Mouse (Mus musculus): Measurements from ENCODE around the gene Scnn1a. TPM values are rescaled to one million over a fixed set of nuclear protein-coding genes. Genes with fewer than 3 reads are reported as not detected.

The Scnn1a gene
- polyA plus RNA-seq, 1 experiment from 2014 or later, result 16.9 TPM

- 70% methylated on average over 4 of the region's 4 CpGs for WGBS
- Histone ChIP-seq H3K9me3 (ENCODE audit: control insufficient read depth) (no peaks in the 10 kb centered on the region), H3K4me2 (replicated peaks; ENCODE audit: low read depth) (peak overlapping the region; percentile 81), H3K27me3 (replicated peaks; ENCODE audit: control insufficient read depth, insufficient read depth, low read length) (no peaks in the 10 kb centered on the region), H3K36me3 (ENCODE audit: control insufficient read depth, insufficient read depth) (peaks cover 28% of the 10 kb centered on the region), H3K4me3 (ENCODE audit: low read depth, low read length) (no peak overlapping the region), H3K9ac (ENCODE audit: low read depth, low read length) (no peak overlapping the region), H3K4me1 (replicated peaks; ENCODE audit: control insufficient read depth, insufficient read depth, low read length) (peaks cover 19% of the 10 kb centered on the region), H3K27ac (ENCODE audit: low read depth, low read length) (peak overlapping the region; percentile 68; the same call in 1 of the 2 replicates)
- no peak for TF ChIP-seq CTCF (IDR thresholded peaks at IDR 0.05; ENCODE audit: low read depth)
- ATAC-seq, result no peak
These were observed 33.2 kb downstream of the Scnn1a start for GRCm38 (mm10) chr6:125353655-125354054.

GRCm38 (mm10) chr6:125354352-125355151, 34.1 kb downstream of the Scnn1a start:
- peak; percentile 20; the same call in 1 of the 2 replicates for ATAC-seq
- no peak for TF ChIP-seq CTCF (IDR thresholded peaks at IDR 0.05; ENCODE audit: low read depth)
- peak overlapping the region; percentile 81 for H3K4me2 ChIP-seq (replicated peaks; ENCODE audit: low read depth)
- WGBS, result 12% methylated on average over 14 of the region's 14 CpGs
- peak overlapping the region; percentile 23; the same call in 1 of the 2 replicates for H3K9ac ChIP-seq (ENCODE audit: low read depth, low read length)
- H3K9me3 ChIP-seq (ENCODE audit: control insufficient read depth), result no peaks in the 10 kb centered on the region
- peaks cover 37% of the 10 kb centered on the region for H3K36me3 ChIP-seq (ENCODE audit: control insufficient read depth, insufficient read depth)
- peaks cover 17% of the 10 kb centered on the region for H3K4me1 ChIP-seq (replicated peaks; ENCODE audit: control insufficient read depth, insufficient read depth, low read length)
- no peaks in the 10 kb centered on the region for H3K27me3 ChIP-seq (replicated peaks; ENCODE audit: control insufficient read depth, insufficient read depth, low read length)
- H3K27ac ChIP-seq (ENCODE audit: low read depth, low read length), result peak overlapping the region; percentile 68
- 0 out of 2 replicates have a peak overlapping the region, but pooled peaks have one; percentile 9 for H3K4me3 ChIP-seq (ENCODE audit: low read depth, low read length)

DNA sequence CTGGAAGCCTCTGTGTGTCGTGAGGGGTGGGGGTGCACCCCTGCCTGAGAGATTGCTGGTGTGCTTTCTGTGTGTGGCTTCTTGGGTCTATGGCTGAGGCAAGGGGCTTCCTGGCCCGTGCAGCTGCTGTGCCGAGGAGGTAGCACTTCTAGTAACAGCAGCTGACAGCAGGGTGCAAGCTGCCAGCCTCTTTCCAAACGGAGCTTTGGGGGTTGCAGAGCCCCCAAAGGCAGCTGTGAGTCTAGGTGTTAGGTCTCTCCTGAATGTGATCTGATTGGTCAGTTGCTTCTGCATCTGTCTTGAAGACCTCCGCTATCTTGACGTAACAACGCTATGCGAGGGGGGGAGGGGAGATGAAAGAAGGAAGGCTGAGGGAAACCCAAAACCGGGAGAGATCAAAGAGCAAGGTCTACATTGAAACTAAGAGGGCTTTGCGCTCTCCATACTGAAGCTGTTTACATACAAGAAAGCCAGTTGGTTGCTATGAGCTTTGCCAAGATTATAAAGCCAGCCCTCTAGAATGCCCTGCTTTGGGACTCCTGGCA, 34.8 kb downstream of the Scnn1a start:
- Histone ChIP-seq H3K36me3 (ENCODE audit: control insufficient read depth, insufficient read depth) (peaks cover 41% of the 10 kb centered on the region), H3K4me3 (ENCODE audit: low read depth, low read length) (no peak overlapping the region), H3K4me1 (replicated peaks; ENCODE audit: control insufficient read depth, insufficient read depth, low read length) (peaks cover 17% of the 10 kb centered on the region), H3K27ac (ENCODE audit: low read depth, low read length) (peak overlapping the region; percentile 68), H3K4me2 (replicated peaks; ENCODE audit: low read depth) (peak overlapping the region; percentile 81), H3K27me3 (replicated peaks; ENCODE audit: control insufficient read depth, insufficient read depth, low read length) (no peaks in the 10 kb centered on the region), H3K9ac (ENCODE audit: low read depth, low read length) (peak overlapping the region; percentile 23; the same call in 1 of the 2 replicates), H3K9me3 (ENCODE audit: control insufficient read depth) (no peaks in the 10 kb centered on the region)
- WGBS, result 13% methylated on average over 10 of the region's 10 CpGs
- TF ChIP-seq CTCF (IDR thresholded peaks at IDR 0.05; ENCODE audit: low read depth), result no peak
- ATAC-seq, result no peak

GRCm38 (mm10) chr6:125356264-125356663, 35.8 kb downstream of the Scnn1a start:
- no peak overlapping the region for H3K27ac ChIP-seq (ENCODE audit: low read depth, low read length)
- 27% methylated on average over 8 of the region's 8 CpGs for WGBS
- peaks cover 51% of the 10 kb centered on the region for H3K36me3 ChIP-seq (ENCODE audit: control insufficient read depth, insufficient read depth)
- H3K9ac ChIP-seq (ENCODE audit: low read depth, low read length), result no peak overlapping the region
- H3K9me3 ChIP-seq (ENCODE audit: control insufficient read depth), result no peaks in the 10 kb centered on the region
- peaks cover 16% of the 10 kb centered on the region for H3K4me1 ChIP-seq (replicated peaks; ENCODE audit: control insufficient read depth, insufficient read depth, low read length)
- H3K4me3 ChIP-seq (ENCODE audit: low read depth, low read length), result no peak overlapping the region
- ATAC-seq, result no peak
- H3K4me2 ChIP-seq (replicated peaks; ENCODE audit: low read depth), result no peak overlapping the region
- TF ChIP-seq CTCF (IDR thresholded peaks at IDR 0.05; ENCODE audit: low read depth), result no peak
- H3K27me3 ChIP-seq (replicated peaks; ENCODE audit: control insufficient read depth, insufficient read depth, low read length), result no peaks in the 10 kb centered on the region

DNA sequence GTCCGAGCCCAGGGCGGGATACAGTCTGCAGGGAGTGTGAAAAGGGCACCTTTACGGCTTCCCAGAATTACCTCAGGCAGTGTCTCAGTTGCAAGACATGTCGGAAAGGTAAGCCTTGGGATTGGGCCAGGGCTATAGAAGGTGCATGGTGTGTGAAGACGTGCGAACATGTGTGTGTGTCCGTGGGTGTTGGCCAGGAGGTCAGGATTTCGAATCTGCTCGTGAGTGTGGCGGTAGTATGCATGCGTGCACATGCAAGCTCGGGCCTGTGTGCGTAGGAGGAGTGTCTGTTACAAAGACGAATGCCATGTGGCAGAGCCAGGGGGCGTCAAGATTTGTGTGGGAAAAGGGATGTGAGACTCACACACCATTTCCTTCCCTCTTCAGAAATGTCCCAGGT, 36.9 kb downstream of the Scnn1a start:
- no peak overlapping the region for H3K4me3 ChIP-seq (ENCODE audit: low read depth, low read length)
- no peak for TF ChIP-seq CTCF (IDR thresholded peaks at IDR 0.05; ENCODE audit: low read depth)
- no peaks in the 10 kb centered on the region for H3K9me3 ChIP-seq (ENCODE audit: control insufficient read depth)
- no peak overlapping the region for H3K9ac ChIP-seq (ENCODE audit: low read depth, low read length)
- no peak overlapping the region for H3K4me2 ChIP-seq (replicated peaks; ENCODE audit: low read depth)
- ATAC-seq, result no peak
- 89% methylated on average over 15 of the region's 15 CpGs for WGBS
- H3K36me3 ChIP-seq (ENCODE audit: control insufficient read depth, insufficient read depth), result peaks cover 62% of the 10 kb centered on the region
- peaks cover 10% of the 10 kb centered on the region for H3K4me1 ChIP-seq (replicated peaks; ENCODE audit: control insufficient read depth, insufficient read depth, low read length)
- no peaks in the 10 kb centered on the region for H3K27me3 ChIP-seq (replicated peaks; ENCODE audit: control insufficient read depth, insufficient read depth, low read length)
- H3K27ac ChIP-seq (ENCODE audit: low read depth, low read length), result no peak overlapping the region

DNA sequence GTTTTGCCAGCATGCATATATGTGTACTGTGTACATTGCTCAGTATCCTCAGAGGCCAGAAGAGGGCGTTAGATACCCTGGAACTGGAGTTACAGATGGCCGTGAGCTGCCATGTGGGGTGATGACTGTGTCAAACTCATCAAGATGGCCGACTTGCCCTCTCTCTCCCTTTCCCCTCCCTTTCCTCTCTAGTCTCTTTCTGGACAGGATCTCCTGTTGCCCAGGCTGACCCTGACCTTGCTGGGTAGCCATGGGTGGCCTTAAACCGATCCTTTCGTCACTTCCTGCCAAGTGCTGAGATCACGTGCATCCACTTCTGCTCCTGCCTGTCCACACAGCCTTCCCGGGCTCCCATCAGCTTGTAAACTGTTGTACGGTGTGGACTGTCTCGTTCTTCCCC, 39.5 kb downstream of the Scnn1a start:
- Histone ChIP-seq H3K4me2 (replicated peaks; ENCODE audit: low read depth) (no peak overlapping the region), H3K27ac (ENCODE audit: low read depth, low read length) (no peak overlapping the region), H3K4me3 (ENCODE audit: low read depth, low read length) (no peak overlapping the region), H3K9me3 (ENCODE audit: control insufficient read depth) (no peaks in the 10 kb centered on the region), H3K36me3 (ENCODE audit: control insufficient read depth, insufficient read depth) (peaks cover 53% of the 10 kb centered on the region), H3K9ac (ENCODE audit: low read depth, low read length) (no peak overlapping the region), H3K27me3 (replicated peaks; ENCODE audit: control insufficient read depth, insufficient read depth, low read length) (no peaks in the 10 kb centered on the region), H3K4me1 (replicated peaks; ENCODE audit: control insufficient read depth, insufficient read depth, low read length) (peaks cover 3% of the 10 kb centered on the region)
- no peak for ATAC-seq
- peak; percentile 56 for TF ChIP-seq CTCF (IDR thresholded peaks at IDR 0.05; ENCODE audit: low read depth)
- WGBS, result 52% methylated on average over 9 of the region's 9 CpGs
